16 mouse cellular contexts compared by ENCODE assay signal in the genomic region with DNA sequence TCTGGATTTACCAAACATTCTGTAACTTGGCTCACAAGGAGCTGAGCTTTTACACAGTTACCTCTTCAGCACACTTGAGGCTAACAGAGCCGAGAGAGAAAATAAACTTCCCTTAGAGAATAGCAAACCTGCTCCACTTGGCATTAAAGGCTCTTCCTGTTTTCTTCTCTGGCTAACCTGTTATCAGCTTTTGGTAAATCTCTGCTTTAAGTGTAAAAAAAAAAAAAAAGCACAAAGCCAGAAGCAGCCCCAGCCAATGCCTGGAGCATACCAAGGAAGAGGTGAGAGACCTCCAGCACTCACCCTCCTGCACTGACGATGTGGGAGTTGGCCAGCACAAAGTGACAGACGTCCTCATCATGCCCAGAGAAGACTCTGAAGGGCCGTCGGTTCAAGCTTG.
"Had no signal": no experiment of that assay in that cellular context is flagged by ENCODE, and none has a peak within 500 bp of the region (broad histone marks: within the 10 kb centered on the region; RNA-seq: fewer than 3 reads in every experiment).

No protein-coding gene starts in this region.

- H3K4me2 ChIP-seq: neural tube, embryonic 13.5 days; neural tube, embryonic 15.5 days; stomach, embryonic 15.5 days had no signal

- H3K36me3 ChIP-seq: stomach, embryonic 15.5 days had no signal

- H3K27me3 ChIP-seq: neural tube, embryonic 15.5 days; stomach, embryonic 15.5 days had no signal

- H3K4me1 ChIP-seq: neural tube, embryonic 13.5 days; neural tube, embryonic 15.5 days; stomach, embryonic 15.5 days had no signal

- H3K9ac ChIP-seq: neural tube, embryonic 13.5 days; neural tube, embryonic 15.5 days; stomach, embryonic 15.5 days had no signal

- H3K9me3 ChIP-seq: neural tube, embryonic 13.5 days; neural tube, embryonic 15.5 days; stomach, embryonic 15.5 days had no signal

- H3K27ac ChIP-seq: neural tube, embryonic 13.5 days; neural tube, embryonic 15.5 days; stomach, embryonic 15.5 days; stomach, postnatal 0 days had no signal

- DNase-seq: retina, postnatal 1 day; right cerebral cortex, adult 18-20 months; right cerebral cortex, postnatal 14 days; right cerebral cortex, postnatal 25 days; right cerebral cortex, postnatal 4 days; spleen, adult 18-20 months; thymus, adult 18-20 months; thymus, adult 2 months; thymus, postnatal 14 days; thymus, postnatal 25 days; thymus, postnatal 36 days; thymus, postnatal 4 days had no signal

- H3K4me3 ChIP-seq: neural tube, embryonic 13.5 days; neural tube, embryonic 15.5 days; stomach, embryonic 15.5 days had no signal
